Mouse (Mus musculus) E14TG2a.4 (cell line): ENCODE results near the gene Pard6b.

Experiments
- CTCF ChIP-seq: conservative IDR thresholded peaks from 2 replicates; pipeline ENCODE4 v1.5.1; 2014; ENCODE audit warnings: low read length
- POU5F1 ChIP-seq: IDR thresholded peaks from 2 replicates; pipeline ENCODE4 v1.6.1; 2014; ENCODE audit warnings: low read length, borderline replicate concordance

DNA sequence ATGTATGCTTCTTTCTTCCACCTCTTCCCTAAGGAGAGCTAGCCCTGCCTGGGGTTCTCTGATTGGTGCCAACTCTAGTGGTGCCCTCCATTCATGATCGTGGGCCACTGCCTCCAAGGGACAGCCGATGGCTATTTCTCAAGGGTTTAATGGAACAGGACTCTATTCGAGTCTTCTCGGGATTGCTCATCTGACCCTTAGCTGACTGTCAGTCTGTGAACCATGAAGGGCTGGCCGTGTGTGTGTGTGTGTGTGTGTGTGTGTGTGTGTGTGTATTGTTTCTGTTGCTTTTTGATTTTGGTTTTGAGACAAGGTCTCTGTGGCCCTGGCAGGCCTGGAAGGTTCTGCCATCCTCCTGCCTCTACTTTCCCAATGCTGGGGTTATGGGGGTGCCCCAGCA, 7.1 kb upstream of the Pard6b start:
- TF ChIP-seq CTCF (no peak), POU5F1 (no peak)
